Mouse (Mus musculus) gastrocnemius, adult 2 months (tissue): Measurements from ENCODE around the gene Ran. TPM values are rescaled to one million over a fixed set of nuclear protein-coding genes. Genes with fewer than 3 reads are reported as not detected.

Source experiments
- DNase-seq: peaks from one replicate; pipeline ENCODE4 v3.0.0; 2022
- H3K27ac ChIP-seq: fragments of 200-600 bp; 2 replicates; pipeline ENCODE4 v1.8.1; 2022; ENCODE audit warnings: mild to moderate bottlenecking
- H3K4me3 ChIP-seq: fragments of 200-600 bp; 2 replicates; pipeline ENCODE4 v1.8.1; 2022; ENCODE audit warnings: mild to moderate bottlenecking, moderate library complexity
- CTCF ChIP-seq: fragments of 200-600 bp; IDR thresholded peaks from 2 replicates; pipeline ENCODE4 v1.8.1; 2022; ENCODE audit warnings: antibody characterized with exemption, mild to moderate bottlenecking, moderate library complexity
- intact Hi-C: fragments of 180-260 bp; cut with DNase I; formaldehyde crosslinking; loops from one replicate; pipeline ENCODE4 v1.15.1; 2025
- total RNA-seq, 2 experiments: library from RNA; stranded (reverse); gene quantifications; 2 replicates each; pipeline ENCODE4 v1.2.3; 2021

Gene Ran
- total RNA-seq, 2 experiments from 2014 or later, result 78.9 to 94.0 TPM

DNA sequence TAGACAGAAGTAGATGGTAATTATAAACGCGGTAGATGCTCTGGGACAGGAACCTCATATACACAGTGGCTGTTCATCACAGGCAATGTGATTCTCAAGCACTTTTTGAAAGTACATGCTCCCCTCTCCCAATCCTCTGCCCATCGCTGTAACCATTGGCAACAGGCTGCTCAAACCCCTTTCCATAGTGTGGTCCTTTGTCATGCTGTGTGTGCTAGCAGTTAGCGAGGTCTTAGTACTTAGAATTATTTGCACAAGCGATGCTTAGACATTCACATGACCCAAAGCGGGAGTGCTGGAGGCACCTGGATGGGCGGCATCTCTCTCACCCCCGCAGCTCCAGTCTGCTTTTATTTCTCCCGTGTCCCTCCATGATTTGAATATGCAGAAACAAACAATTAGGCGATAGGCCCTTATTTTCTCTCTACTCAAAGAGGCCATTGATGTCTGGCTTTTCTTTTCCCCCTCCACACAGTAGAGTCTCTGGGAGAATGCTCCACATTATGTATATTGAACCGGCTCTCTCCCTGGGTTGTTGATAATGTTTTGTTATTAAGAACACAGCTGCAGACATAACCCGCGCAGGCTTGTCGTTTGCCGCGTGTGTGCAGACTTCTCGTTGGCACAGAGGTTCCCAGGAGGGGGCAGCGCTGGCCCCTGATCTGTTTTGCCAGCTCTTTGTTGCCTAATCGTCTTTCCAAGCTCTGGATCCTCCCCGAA is 32.9 kb downstream of the Ran start:
- intact Hi-C loops, result no loop called here
- H3K27ac ChIP-seq, result no peak overlapping the region
- no peak for DNase-seq
- no peak overlapping the region for H3K4me3 ChIP-seq
- no peak for TF ChIP-seq CTCF

DNA sequence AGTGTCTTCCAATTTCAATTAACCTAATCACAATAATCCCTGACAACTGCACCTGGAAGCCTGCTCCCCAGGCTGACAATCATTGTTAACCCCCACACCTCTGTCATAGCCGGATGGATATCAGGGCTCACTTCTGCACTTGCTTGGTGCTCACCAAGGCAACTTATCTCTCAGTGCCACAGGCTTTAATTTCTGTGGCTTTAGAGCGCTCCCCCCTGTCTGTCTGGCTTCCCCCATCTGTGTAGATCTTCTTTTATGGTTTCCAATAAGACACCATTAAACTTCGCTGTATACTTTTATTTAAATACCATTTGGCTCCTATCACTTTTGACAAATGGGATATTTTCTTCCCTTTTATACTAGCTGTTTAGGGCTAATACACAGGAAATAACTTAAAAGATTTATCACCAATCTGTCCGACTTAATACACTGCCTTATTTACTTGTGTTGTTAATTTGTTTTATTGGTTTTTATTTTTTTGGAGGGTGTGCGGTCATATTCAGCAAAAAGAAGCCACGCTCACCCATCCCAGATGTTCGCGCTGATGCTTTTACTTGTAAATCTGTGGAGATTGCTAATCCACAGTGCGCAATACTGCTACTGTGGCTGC is 34.9 kb downstream of the Ran start:
- no peak for DNase-seq
- intact Hi-C loops, result no loop called here
- H3K4me3 ChIP-seq, result no peak overlapping the region
- H3K27ac ChIP-seq, result no peak overlapping the region
- no peak for TF ChIP-seq CTCF

DNA sequence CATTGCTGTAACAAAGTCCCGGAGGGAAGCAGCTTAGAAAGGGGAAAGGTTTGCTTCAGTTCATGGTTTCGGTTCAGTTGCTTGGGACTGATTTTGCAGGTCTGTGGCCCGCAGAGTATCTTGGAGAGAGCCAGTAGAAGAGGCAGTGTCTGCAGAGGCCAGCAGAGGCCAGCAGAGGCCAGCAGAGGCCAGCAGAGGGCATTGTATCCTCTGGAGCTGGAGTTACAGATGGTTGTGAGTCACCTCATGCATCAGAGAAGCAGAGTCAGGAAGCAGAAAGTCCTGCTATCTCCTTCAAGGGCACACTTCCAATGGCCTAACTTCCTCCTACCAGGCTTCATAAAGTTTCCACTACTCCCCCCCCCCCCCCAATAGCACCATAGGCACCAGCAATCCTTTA is 39.2 kb downstream of the Ran start:
- Histone ChIP-seq H3K27ac (no peak overlapping the region), H3K4me3 (no peak overlapping the region)
- no peak for DNase-seq
- TF ChIP-seq CTCF, result peak; percentile 10; the same call in 1 of the 2 replicates
- intact Hi-C loops, result no loop called here

- Histone ChIP-seq H3K27ac (no peak overlapping the region), H3K4me3 (no peak overlapping the region)
- intact Hi-C loops, result loop anchor here (10.0 kb wide), 1 partner anchor 113 kb away; no protein-coding TSS in a partner anchor
- peak; percentile 58 for DNase-seq
- peak; percentile 64 for TF ChIP-seq CTCF
Measured at GRCm38 (mm10) chr5:129061579-129061978, 41.7 kb downstream of the Ran start.

- Histone ChIP-seq H3K4me3 (peak overlapping the region; percentile 47), H3K27ac (0 out of 2 replicates have a peak overlapping the region, but pooled peaks have one; percentile 4)
- intact Hi-C loops, result loop anchor here (2.0 to 10.0 kb wide), 2 partner anchors 112 to 524 kb away; no protein-coding TSS in a partner anchor
- peak; percentile 84 for DNase-seq
- TF ChIP-seq CTCF, result peak; percentile 74
Measured at GRCm38 (mm10) chr5:129063037-129063791, 43.3 kb downstream of the Ran start.

DNA sequence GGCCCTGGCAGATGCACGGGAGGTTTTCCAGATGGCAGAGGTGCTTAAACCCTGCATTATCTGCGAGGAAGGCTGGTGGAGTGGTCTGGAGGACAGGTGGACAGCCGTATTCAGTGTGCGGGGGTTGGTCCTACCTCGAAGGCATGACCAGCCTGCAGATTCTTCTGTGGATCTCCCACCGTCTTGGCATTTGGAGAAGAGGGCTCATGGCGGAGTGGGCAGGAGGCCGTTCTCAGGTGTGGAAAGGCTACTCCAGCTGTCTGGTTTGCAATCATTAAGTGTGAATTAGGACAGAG is 43.9 kb downstream of the Ran start:
- peak overlapping the region; percentile 47; the same call in 1 of the 2 replicates for H3K4me3 ChIP-seq

DNA sequence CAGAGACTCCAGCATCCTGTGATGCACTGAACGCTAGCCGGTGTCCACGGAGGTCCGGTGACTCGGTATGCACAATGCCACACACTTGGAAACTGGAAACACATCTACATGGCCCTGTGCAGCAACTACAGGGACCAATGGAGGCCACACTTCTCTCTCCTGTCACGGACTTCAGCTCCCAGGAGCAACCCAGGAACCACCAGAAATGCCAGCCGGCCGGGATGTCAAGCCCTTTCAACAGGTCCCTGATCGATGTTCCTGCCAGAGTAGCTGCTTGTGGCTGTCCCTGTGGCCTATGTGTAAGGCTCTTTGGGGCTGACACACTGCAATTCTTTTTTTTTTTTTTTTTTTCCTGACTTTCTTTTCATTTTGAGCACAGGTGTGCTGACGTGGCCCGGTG is 44.3 kb downstream of the Ran start:
- no peak overlapping the region for H3K4me3 ChIP-seq
- intact Hi-C loops, result loop anchor here (10.0 kb wide), 1 partner anchor 111 kb away; no protein-coding TSS in a partner anchor
- DNase-seq, result no peak
- no peak overlapping the region for H3K27ac ChIP-seq
- no peak for TF ChIP-seq CTCF

More for the DNA sequence above, 43.9 kb downstream of the Ran start:
- 0 out of 2 replicates have a peak overlapping the region, but pooled peaks have one; percentile 4 for H3K27ac ChIP-seq
- intact Hi-C loops, result loop anchor here (2.0 to 10.0 kb wide), 2 partner anchors 111 to 523 kb away; no protein-coding TSS in a partner anchor
- TF ChIP-seq CTCF, result no peak
- peak; percentile 21 for DNase-seq

GRCm38 (mm10) chr5:129065301-129065700 is 45.4 kb downstream of the Ran start:
- peak overlapping the region; percentile 79 for H3K27ac ChIP-seq
- no peak for TF ChIP-seq CTCF
- peak; percentile 21 for DNase-seq
- H3K4me3 ChIP-seq, result no peak overlapping the region
- intact Hi-C loops, result loop anchor here (10.0 kb wide), 1 partner anchor 110 kb away; no protein-coding TSS in a partner anchor

DNA sequence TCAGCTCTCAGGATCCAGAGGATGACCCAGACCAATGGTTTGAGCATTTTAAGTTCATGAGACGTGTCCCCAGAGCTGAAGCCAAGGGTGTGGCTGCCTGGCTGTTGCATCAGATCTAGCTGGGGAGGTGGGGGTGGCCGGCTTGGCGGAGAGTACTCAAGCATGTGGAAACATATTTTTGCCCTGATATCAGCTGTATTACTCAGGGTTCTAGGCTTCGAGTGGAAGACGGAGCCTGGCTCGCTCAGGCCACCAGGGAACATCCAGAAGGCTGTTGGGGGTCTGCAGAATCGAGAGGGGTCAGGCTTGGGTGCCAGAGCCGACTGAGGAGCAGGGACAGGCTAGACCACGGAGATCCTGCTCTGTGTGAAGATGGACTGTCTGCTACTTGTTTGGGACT is 46.1 kb downstream of the Ran start:
- no peak for TF ChIP-seq CTCF
- Histone ChIP-seq H3K4me3 (no peak overlapping the region), H3K27ac (peak overlapping the region; percentile 79)
- intact Hi-C loops, result loop anchor here (10.0 kb wide), 1 partner anchor 109 kb away; no protein-coding TSS in a partner anchor
- peak; percentile 85 for DNase-seq

GRCm38 (mm10) chr5:129066541-129067230 is 46.8 kb downstream of the Ran start:
- intact Hi-C loops, result loop anchor here (10.0 kb wide), 1 partner anchor 108 kb away; no protein-coding TSS in a partner anchor
- H3K27ac ChIP-seq, result peak overlapping the region; percentile 79
- peak; percentile 54 for DNase-seq
- no peak for TF ChIP-seq CTCF
- H3K4me3 ChIP-seq, result no peak overlapping the region

GRCm38 (mm10) chr5:129067231-129067834 is 47.5 kb downstream of the Ran start:
- peak; percentile 52 for DNase-seq
- H3K27ac ChIP-seq, result peak overlapping the region; percentile 79

DNA sequence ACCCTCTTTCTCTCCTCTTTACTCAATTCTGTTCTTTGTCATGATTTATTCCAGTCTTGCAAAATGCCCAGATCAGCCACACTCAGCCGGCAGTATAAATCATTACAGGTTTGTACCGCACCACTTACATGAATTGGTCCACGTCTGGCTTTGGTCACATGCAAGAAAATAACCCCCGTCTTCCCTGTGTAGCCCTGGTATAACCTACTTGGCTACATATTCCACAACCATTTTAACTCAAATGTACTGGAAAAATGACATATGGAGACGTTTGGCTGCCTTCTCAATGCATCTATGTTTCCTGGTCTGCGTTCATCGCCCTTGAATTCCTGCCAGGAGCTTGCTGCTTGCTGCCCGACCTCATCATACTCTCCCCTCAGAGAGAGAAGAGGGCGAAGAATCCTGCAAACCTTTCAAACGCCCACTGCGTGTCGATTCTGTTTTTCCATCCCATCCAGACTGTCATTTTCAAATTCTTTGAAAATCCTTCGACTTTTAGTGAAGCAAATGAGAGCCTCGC is 52.0 kb downstream of the Ran start:
- intact Hi-C loops, result no loop called here
- Histone ChIP-seq H3K27ac (no peak overlapping the region), H3K4me3 (no peak overlapping the region)
- TF ChIP-seq CTCF, result no peak
- no peak for DNase-seq

More at GRCm38 (mm10) chr5:129067231-129067834, 47.5 kb downstream of the Ran start:
- no peak for TF ChIP-seq CTCF
- intact Hi-C loops, result loop anchor here (10.0 kb wide), 1 partner anchor 107 kb away; no protein-coding TSS in a partner anchor
- H3K4me3 ChIP-seq, result no peak overlapping the region
